Mouse (Mus musculus): Measurements from ENCODE around the gene Slc24a5. TPM values are rescaled to one million over a fixed set of nuclear protein-coding genes. Genes with fewer than 3 reads are reported as not detected.

Gene Slc24a5
- polyA plus RNA-seq, 1 experiment = 21.8 TPM

- Histone ChIP-seq H3K27me3 (replicated peaks) (no peaks in the 10 kb centered on the region), H3K36me3 (replicated peaks; ENCODE audit: low read length) (peaks cover 22% of the 10 kb centered on the region), H3K9me3 (no peaks in the 10 kb centered on the region), H3K4me3 (replicated peaks) (no peak overlapping the region), H3K4me1 (peaks cover 46% of the 10 kb centered on the region)
- TF ChIP-seq GATA1 (IDR thresholded peaks at IDR 0.05; ENCODE audit: borderline replicate concordance, low read length) = no peak
- no peak for TF ChIP-seq FLI1 (IDR thresholded peaks at IDR 0.05; ENCODE audit: low read length)
Measured at GRCm38 (mm10) chr2:125119381-125120110, 51.6 kb downstream of the Slc24a5 start.

- Histone ChIP-seq H3K9me3 (no peaks in the 10 kb centered on the region), H3K36me3 (replicated peaks; ENCODE audit: low read length) (no peaks in the 10 kb centered on the region), H3K4me1 (peaks cover 61% of the 10 kb centered on the region), H3K27me3 (replicated peaks) (no peaks in the 10 kb centered on the region), H3K4me3 (replicated peaks) (peak overlapping the region; percentile 94)
- TF ChIP-seq FLI1 (IDR thresholded peaks at IDR 0.05; ENCODE audit: low read length) (no peak), GATA1 (IDR thresholded peaks at IDR 0.05; ENCODE audit: borderline replicate concordance, low read length) (no peak)
Measured at GRCm38 (mm10) chr2:125122288-125122623, 54.3 kb downstream of the Slc24a5 start.

- TF ChIP-seq FLI1 (IDR thresholded peaks at IDR 0.05; ENCODE audit: low read length) (no peak), GATA1 (IDR thresholded peaks at IDR 0.05; ENCODE audit: borderline replicate concordance, low read length) (no peak)
- no peaks in the 10 kb centered on the region for H3K9me3 ChIP-seq
- peak overlapping the region; percentile 94 for H3K4me3 ChIP-seq (replicated peaks)
- peaks cover 61% of the 10 kb centered on the region for H3K4me1 ChIP-seq
- H3K36me3 ChIP-seq (replicated peaks; ENCODE audit: low read length) = no peaks in the 10 kb centered on the region
- no peaks in the 10 kb centered on the region for H3K27me3 ChIP-seq (replicated peaks)
Measured at GRCm38 (mm10) chr2:125122624-125123476, 54.9 kb downstream of the Slc24a5 start.

- Histone ChIP-seq H3K9me3 (no peaks in the 10 kb centered on the region), H3K4me3 (replicated peaks) (peak within 1 kb of the TSS; percentile 94), H3K4me1 (peaks cover 57% of the 10 kb centered on the region), H3K27me3 (replicated peaks) (no peaks in the 10 kb centered on the region), H3K36me3 (replicated peaks; ENCODE audit: low read length) (no peaks in the 10 kb centered on the region)
- TF ChIP-seq GATA1 (IDR thresholded peaks at IDR 0.05; ENCODE audit: borderline replicate concordance, low read length) (no peak), FLI1 (IDR thresholded peaks at IDR 0.05; ENCODE audit: low read length) (no peak)
Measured at GRCm38 (mm10) chr2:125123477-125123852, 55.5 kb downstream of the Slc24a5 start, which contains the start of gene Myef2. TSS of gene Myef2 (minus strand) at chr2:125123661.

- TF ChIP-seq GATA1 (IDR thresholded peaks at IDR 0.05; ENCODE audit: borderline replicate concordance, low read length) (no peak), FLI1 (IDR thresholded peaks at IDR 0.05; ENCODE audit: low read length) (no peak)
- Histone ChIP-seq H3K36me3 (replicated peaks; ENCODE audit: low read length) (no peaks in the 10 kb centered on the region), H3K4me1 (peaks cover 44% of the 10 kb centered on the region), H3K9me3 (no peaks in the 10 kb centered on the region), H3K27me3 (replicated peaks) (no peaks in the 10 kb centered on the region), H3K4me3 (replicated peaks) (peak overlapping the region; percentile 46)
Measured at GRCm38 (mm10) chr2:125125824-125126223, 57.9 kb downstream of the Slc24a5 start.

GRCm38 (mm10) chr2:125126792-125127191 is 58.9 kb downstream of the Slc24a5 start:
- no peaks in the 10 kb centered on the region for H3K36me3 ChIP-seq (replicated peaks; ENCODE audit: low read length)
- peaks cover 35% of the 10 kb centered on the region for H3K4me1 ChIP-seq
- no peaks in the 10 kb centered on the region for H3K9me3 ChIP-seq
- no peak overlapping the region for H3K4me3 ChIP-seq (replicated peaks)
- TF ChIP-seq GATA1 (IDR thresholded peaks at IDR 0.05; ENCODE audit: borderline replicate concordance, low read length) (no peak), FLI1 (IDR thresholded peaks at IDR 0.05; ENCODE audit: low read length) (no peak)
- H3K27me3 ChIP-seq (replicated peaks) = peaks cover 2% of the 10 kb centered on the region

- peaks cover 18% of the 10 kb centered on the region for H3K4me1 ChIP-seq
- TF ChIP-seq GATA1 (IDR thresholded peaks at IDR 0.05; ENCODE audit: borderline replicate concordance, low read length) = no peak
- TF ChIP-seq FLI1 (IDR thresholded peaks at IDR 0.05; ENCODE audit: low read length) = no peak
Measured at GRCm38 (mm10) chr2:125134113-125134512, 66.2 kb downstream of the Slc24a5 start.

GRCm38 (mm10) chr2:125135903-125136811 is 68.2 kb downstream of the Slc24a5 start, which contains the start of gene Ctxn2:
TSS of gene Ctxn2 (plus strand) at chr2:125136692.
- Histone ChIP-seq H3K27me3 (replicated peaks) (peaks cover 21% of the 10 kb centered on the region), H3K36me3 (replicated peaks; ENCODE audit: low read length) (no peaks in the 10 kb centered on the region), H3K9me3 (no peaks in the 10 kb centered on the region), H3K4me3 (replicated peaks) (peak within 1 kb of the TSS; percentile 89), H3K4me1 (peaks cover 13% of the 10 kb centered on the region)
- no peak for TF ChIP-seq FLI1 (IDR thresholded peaks at IDR 0.05; ENCODE audit: low read length)
- TF ChIP-seq GATA1 (IDR thresholded peaks at IDR 0.05; ENCODE audit: borderline replicate concordance, low read length) = no peak

More at GRCm38 (mm10) chr2:125134113-125134512, 66.2 kb downstream of the Slc24a5 start:
- Histone ChIP-seq H3K4me3 (replicated peaks) (no peak overlapping the region), H3K36me3 (replicated peaks; ENCODE audit: low read length) (no peaks in the 10 kb centered on the region), H3K27me3 (replicated peaks) (peaks cover 17% of the 10 kb centered on the region), H3K9me3 (no peaks in the 10 kb centered on the region)

GRCm38 (mm10) chr2:125136846-125137245 is 68.9 kb downstream of the Slc24a5 start:
- Histone ChIP-seq H3K4me1 (peaks cover 13% of the 10 kb centered on the region), H3K9me3 (no peaks in the 10 kb centered on the region), H3K27me3 (replicated peaks) (peaks cover 19% of the 10 kb centered on the region), H3K36me3 (replicated peaks; ENCODE audit: low read length) (no peaks in the 10 kb centered on the region), H3K4me3 (replicated peaks) (peak overlapping the region; percentile 89)
- no peak for TF ChIP-seq GATA1 (IDR thresholded peaks at IDR 0.05; ENCODE audit: borderline replicate concordance, low read length)
- TF ChIP-seq FLI1 (IDR thresholded peaks at IDR 0.05; ENCODE audit: low read length) = no peak

Other genes starting within 250 kb of the Slc24a5 start
- 5.3 and 9.5 TPM in 2 replicates for gene Myef2, start 55.5 kb downstream of the Slc24a5 start, polyA plus RNA-seq (2012; ENCODE audit: insufficient read depth, low replicate concordance)
- gene Ctxn2, start 68.6 kb downstream of the Slc24a5 start, polyA plus RNA-seq (2012; ENCODE audit: insufficient read depth, low replicate concordance) = not detected in 2 replicates
- not detected in 2 replicates for gene Slc12a1, start 84.4 kb downstream of the Slc24a5 start, polyA plus RNA-seq (2012; ENCODE audit: insufficient read depth, low replicate concordance)
- gene Dut, start 179.1 kb downstream of the Slc24a5 start, polyA plus RNA-seq (2012; ENCODE audit: insufficient read depth, low replicate concordance) = 61.0 and 87.0 TPM in 2 replicates